Mouse (Mus musculus) testis, adult 2 months (tissue): ENCODE data around the gene Prlr.

ENCODE experiments used
- CTCF ChIP-seq: fragments of 200-500 bp; IDR thresholded peaks from 2 replicates; pipeline ENCODE4 v1.5.1; 2012; ENCODE audit warnings: low read depth, mild to moderate bottlenecking, inconsistent platforms, low read length, moderate library complexity; ENCODE audit not compliant: control insufficient read depth, insufficient read depth, insufficient replicate concordance
- POLR2A ChIP-seq: fragments of 200-500 bp; IDR thresholded peaks from 2 replicates; pipeline ENCODE4 v1.6.1; 2012; ENCODE audit warnings: low read depth, mild to moderate bottlenecking, inconsistent platforms, low read length, moderate library complexity; ENCODE audit not compliant: control insufficient read depth

DNA sequence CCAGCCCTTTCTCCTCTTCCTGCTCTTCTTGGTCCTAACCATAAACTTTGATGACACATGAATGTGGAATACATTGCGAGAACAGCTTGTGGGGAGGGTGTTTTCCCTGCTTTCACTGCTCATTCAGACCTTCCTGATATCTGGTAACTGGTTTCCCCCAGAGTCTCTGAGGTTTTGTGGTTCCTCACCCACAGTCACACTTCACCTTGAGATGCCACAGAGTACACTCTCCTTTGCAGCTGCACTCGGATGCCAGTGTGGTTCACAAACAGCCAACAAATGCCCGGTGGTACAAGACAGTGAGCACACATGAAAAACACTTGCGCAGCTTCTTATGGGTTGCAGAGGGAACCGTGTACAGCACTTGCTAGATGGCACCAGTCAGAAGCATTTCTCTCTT is 32.5 kb upstream of the Prlr start:
- TF ChIP-seq CTCF (no peak), POLR2A (no peak)
